Mouse (Mus musculus): ENCODE results near the gene Cpeb3. TPM values are rescaled to one million over a fixed set of nuclear protein-coding genes. Genes with fewer than 3 reads are reported as not detected.

Cpeb3 gene
- polyA plus RNA-seq, 1 experiment from 2014 or later = 1.2 TPM

- ATAC-seq (ENCODE audit: low FRiP score, low TSS enrichment) = no peak
- WGBS = 57% methylated on average over 4 of the region's 4 CpGs
- TF ChIP-seq EP300 (optimal IDR thresholded peaks at IDR 0.05) = no peak
- TF ChIP-seq CTCF (IDR thresholded peaks at IDR 0.05; ENCODE audit: low read depth) = no peak
Measured at GRCm38 (mm10) chr19:37060078-37060477, 148.3 kb downstream of the Cpeb3 start.

GRCm38 (mm10) chr19:37059623-37060022 is 148.8 kb downstream of the Cpeb3 start:
- no peaks in the 10 kb centered on the region for H3K4me1 ChIP-seq (replicated peaks; ENCODE audit: control insufficient read depth, insufficient read depth)
- H3K4me2 ChIP-seq (replicated peaks; ENCODE audit: low read depth) = no peak overlapping the region
- ATAC-seq (ENCODE audit: low FRiP score, low TSS enrichment) (no peak), DNase-seq (ENCODE audit: low spot score) (no peak)
- no peaks in the 10 kb centered on the region for H3K9me3 ChIP-seq (ENCODE audit: control insufficient read depth, low read length)
- no peak overlapping the region for H3K9ac ChIP-seq (ENCODE audit: low read length)
- 33% methylated on average over 2 of the region's 2 CpGs for WGBS
- H3K27ac ChIP-seq (replicated peaks) = no peak overlapping the region
- TF ChIP-seq EP300 (optimal IDR thresholded peaks at IDR 0.05) (no peak), CTCF (IDR thresholded peaks at IDR 0.05; ENCODE audit: low read depth) (no peak)
- H3K4me3 ChIP-seq (ENCODE audit: low read depth, low read length) = no peak overlapping the region
- no peaks in the 10 kb centered on the region for H3K36me3 ChIP-seq (ENCODE audit: control insufficient read depth, insufficient read depth, low read length)
- H3K27me3 ChIP-seq (ENCODE audit: control insufficient read depth, insufficient read depth, low read length) = no peaks in the 10 kb centered on the region

More at GRCm38 (mm10) chr19:37060078-37060477, 148.3 kb downstream of the Cpeb3 start:
- DNase-seq (ENCODE audit: low spot score) = no peak
- no peaks in the 10 kb centered on the region for H3K4me1 ChIP-seq (replicated peaks; ENCODE audit: control insufficient read depth, insufficient read depth)
- H3K27ac ChIP-seq (replicated peaks) = no peak overlapping the region
- no peak overlapping the region for H3K9ac ChIP-seq (ENCODE audit: low read length)
- no peak overlapping the region for H3K4me2 ChIP-seq (replicated peaks; ENCODE audit: low read depth)
- H3K9me3 ChIP-seq (ENCODE audit: control insufficient read depth, low read length) = no peaks in the 10 kb centered on the region
- no peaks in the 10 kb centered on the region for H3K27me3 ChIP-seq (ENCODE audit: control insufficient read depth, insufficient read depth, low read length)
- H3K36me3 ChIP-seq (ENCODE audit: control insufficient read depth, insufficient read depth, low read length) = no peaks in the 10 kb centered on the region
- no peak overlapping the region for H3K4me3 ChIP-seq (ENCODE audit: low read depth, low read length)

GRCm38 (mm10) chr19:37057161-37057905 is 151.1 kb downstream of the Cpeb3 start:
- H3K4me3 ChIP-seq (ENCODE audit: low read depth, low read length) = no peak overlapping the region
- DNase-seq (ENCODE audit: low spot score) (no peak), ATAC-seq (ENCODE audit: low FRiP score, low TSS enrichment) (no peak)
- H3K27ac ChIP-seq (replicated peaks) = no peak overlapping the region
- H3K9ac ChIP-seq (ENCODE audit: low read length) = no peak overlapping the region
- TF ChIP-seq CTCF (IDR thresholded peaks at IDR 0.05; ENCODE audit: low read depth) (no peak), EP300 (optimal IDR thresholded peaks at IDR 0.05) (no peak)
- no peaks in the 10 kb centered on the region for H3K9me3 ChIP-seq (ENCODE audit: control insufficient read depth, low read length)
- 75% methylated on average over 8 of the region's 8 CpGs for WGBS
- no peak overlapping the region for H3K4me2 ChIP-seq (replicated peaks; ENCODE audit: low read depth)
- no peaks in the 10 kb centered on the region for H3K36me3 ChIP-seq (ENCODE audit: control insufficient read depth, insufficient read depth, low read length)
- no peaks in the 10 kb centered on the region for H3K4me1 ChIP-seq (replicated peaks; ENCODE audit: control insufficient read depth, insufficient read depth)
- H3K27me3 ChIP-seq (ENCODE audit: control insufficient read depth, insufficient read depth, low read length) = no peaks in the 10 kb centered on the region

- 74% methylated on average over 4 of the region's 4 CpGs for WGBS
- no peaks in the 10 kb centered on the region for H3K27me3 ChIP-seq (ENCODE audit: control insufficient read depth, insufficient read depth, low read length)
- no peaks in the 10 kb centered on the region for H3K9me3 ChIP-seq (ENCODE audit: control insufficient read depth, low read length)
- no peak overlapping the region for H3K9ac ChIP-seq (ENCODE audit: low read length)
- no peaks in the 10 kb centered on the region for H3K4me1 ChIP-seq (replicated peaks; ENCODE audit: control insufficient read depth, insufficient read depth)
- no peak overlapping the region for H3K4me3 ChIP-seq (ENCODE audit: low read depth, low read length)
- H3K4me2 ChIP-seq (replicated peaks; ENCODE audit: low read depth) = no peak overlapping the region
- no peak overlapping the region for H3K27ac ChIP-seq (replicated peaks)
- DNase-seq (ENCODE audit: low spot score) (no peak), ATAC-seq (ENCODE audit: low FRiP score, low TSS enrichment) (no peak)
- TF ChIP-seq EP300 (optimal IDR thresholded peaks at IDR 0.05) (no peak), CTCF (IDR thresholded peaks at IDR 0.05; ENCODE audit: low read depth) (no peak)
- H3K36me3 ChIP-seq (ENCODE audit: control insufficient read depth, insufficient read depth, low read length) = no peaks in the 10 kb centered on the region
Measured at GRCm38 (mm10) chr19:37055976-37056556, 152.3 kb downstream of the Cpeb3 start.

- ATAC-seq (ENCODE audit: low FRiP score, low TSS enrichment) = 0 out of 2 replicates have a peak, but pooled peaks have one; percentile 54
- H3K4me3 ChIP-seq (ENCODE audit: low read depth, low read length) = no peak overlapping the region
- WGBS = 67% methylated on average over 4 of the region's 4 CpGs
- H3K4me2 ChIP-seq (replicated peaks; ENCODE audit: low read depth) = no peak overlapping the region
- H3K27me3 ChIP-seq (ENCODE audit: control insufficient read depth, insufficient read depth, low read length) = no peaks in the 10 kb centered on the region
- H3K36me3 ChIP-seq (ENCODE audit: control insufficient read depth, insufficient read depth, low read length) = no peaks in the 10 kb centered on the region
- no peak overlapping the region for H3K27ac ChIP-seq (replicated peaks)
- H3K9ac ChIP-seq (ENCODE audit: low read length) = no peak overlapping the region
- DNase-seq (ENCODE audit: low spot score) = peak; percentile 47
- TF ChIP-seq EP300 (optimal IDR thresholded peaks at IDR 0.05) (no peak), CTCF (IDR thresholded peaks at IDR 0.05; ENCODE audit: low read depth) (peak; percentile 88)
- H3K9me3 ChIP-seq (ENCODE audit: control insufficient read depth, low read length) = no peaks in the 10 kb centered on the region
- no peaks in the 10 kb centered on the region for H3K4me1 ChIP-seq (replicated peaks; ENCODE audit: control insufficient read depth, insufficient read depth)
Measured at GRCm38 (mm10) chr19:37050643-37051345, 157.6 kb downstream of the Cpeb3 start.
